Mouse (Mus musculus) macrophage (primary cell): ENCODE data around the gene Szrd1. TPM values are rescaled to one million over a fixed set of nuclear protein-coding genes. Genes with fewer than 3 reads are reported as not detected.

Experiments used
- polyA plus RNA-seq: library from polyadenylated mRNA; stranded (reverse); fragments of 250-400 nt; gene quantifications from 3 replicates; pipeline ENCODE4 v1.2.4, GENCODE M21; 2018; ENCODE audit warnings: inconsistent platforms

The Szrd1 gene
- polyA plus RNA-seq, 1 experiment from 2014 or later = 104 TPM

Other genes starting within 250 kb of the Szrd1 start
- 5.2 to 6.9 TPM (median 5.6 TPM) in 3 replicates for gene Padi2, start 233.4 kb downstream of the Szrd1 start, polyA plus RNA-seq
- gene Sdhb, start 178.6 kb downstream of the Szrd1 start, polyA plus RNA-seq = 115 to 183 TPM (median 157 TPM) in 3 replicates
- 156 to 334 TPM (median 219 TPM) in 3 replicates for gene Atp13a2, start 152.9 kb downstream of the Szrd1 start, polyA plus RNA-seq
- not detected in 3 replicates for gene Mfap2, start 129.4 kb downstream of the Szrd1 start, polyA plus RNA-seq
- 1.5 to 4.5 TPM (median 3.1 TPM) in 3 replicates for gene Crocc, start 79.2 kb downstream of the Szrd1 start, polyA plus RNA-seq
- 143 to 205 TPM (median 159 TPM) in 3 replicates for gene Necap2, start 61.4 kb downstream of the Szrd1 start, polyA plus RNA-seq
- gene Spata21, start 51.4 kb downstream of the Szrd1 start, polyA plus RNA-seq = not detected in 3 replicates
- 11.6 to 18.7 TPM (median 16.1 TPM) in 3 replicates for gene Fbxo42, start 8.1 kb upstream of the Szrd1 start, polyA plus RNA-seq
- gene Rsg1, start 74.2 kb upstream of the Szrd1 start, polyA plus RNA-seq = 0.22 to 1.3 TPM in 2 of 3 replicates, not detected in the other
- gene Arhgef19, start 99.7 kb upstream of the Szrd1 start, polyA plus RNA-seq = 0.35 TPM in 1 of 3 replicates, not detected in the others
- gene Epha2, start 161.5 kb upstream of the Szrd1 start, polyA plus RNA-seq = 0.03 to 0.17 TPM in 2 of 3 replicates, not detected in the other
- not detected in 3 replicates for gene Fam131c, start 228.4 kb upstream of the Szrd1 start, polyA plus RNA-seq